Mouse (Mus musculus): ENCODE results near the gene H2-DMa. TPM values are rescaled to one million over a fixed set of nuclear protein-coding genes. Genes with fewer than 3 reads are reported as not detected.

Gene H2-DMa
- polyA plus RNA-seq, 1 experiment from 2014 or later, result 14.4 TPM

DNA sequence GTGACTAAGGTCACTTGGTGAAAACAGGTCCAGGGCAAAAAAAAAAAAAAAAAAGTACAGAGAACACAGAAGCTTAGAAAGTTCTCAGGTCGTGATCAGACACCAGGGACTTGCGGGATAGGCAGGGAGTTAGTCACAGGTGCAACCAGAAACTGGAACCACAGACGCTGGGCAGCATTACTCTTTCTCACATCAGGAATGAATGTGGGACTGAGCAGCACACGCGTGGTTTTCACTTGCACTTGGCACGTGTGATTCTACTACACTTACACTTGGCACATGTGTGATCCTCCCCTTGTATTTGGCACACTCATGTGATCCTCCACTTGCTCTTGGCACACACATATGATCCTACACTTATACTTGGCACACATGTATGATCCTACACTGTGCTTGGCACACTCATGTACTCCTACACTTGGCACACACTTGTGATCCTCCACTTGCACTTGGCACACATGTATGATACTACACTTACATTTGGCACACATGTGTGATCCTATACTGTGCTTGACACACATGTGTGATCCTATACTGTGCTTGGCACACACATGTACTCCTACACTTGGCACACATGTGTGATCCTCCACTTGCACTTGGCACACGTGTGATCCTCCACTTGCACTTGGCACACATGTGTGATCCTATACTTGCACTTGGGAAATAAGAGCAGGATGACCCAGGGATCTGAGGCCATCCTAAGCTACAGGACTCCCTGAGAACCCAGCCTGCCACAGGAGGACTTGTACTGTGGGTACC, 12.1 kb upstream of the H2-DMa start:
- Histone ChIP-seq H3K27me3 (no peaks in the 10 kb centered on the region), H3K4me2 (no peak overlapping the region), H3K9ac (no peak overlapping the region), H3K36me3 (peaks cover 34% of the 10 kb centered on the region), H3K4me1 (replicated peaks) (peaks cover 7% of the 10 kb centered on the region), H3K9me3 (no peaks in the 10 kb centered on the region), H3K4me3 (no peak overlapping the region), H3K27ac (no peak overlapping the region)
- 88% methylated on average over 7 of the region's 7 CpGs for WGBS
- ATAC-seq (ENCODE audit: low FRiP score), result no peak

DNA sequence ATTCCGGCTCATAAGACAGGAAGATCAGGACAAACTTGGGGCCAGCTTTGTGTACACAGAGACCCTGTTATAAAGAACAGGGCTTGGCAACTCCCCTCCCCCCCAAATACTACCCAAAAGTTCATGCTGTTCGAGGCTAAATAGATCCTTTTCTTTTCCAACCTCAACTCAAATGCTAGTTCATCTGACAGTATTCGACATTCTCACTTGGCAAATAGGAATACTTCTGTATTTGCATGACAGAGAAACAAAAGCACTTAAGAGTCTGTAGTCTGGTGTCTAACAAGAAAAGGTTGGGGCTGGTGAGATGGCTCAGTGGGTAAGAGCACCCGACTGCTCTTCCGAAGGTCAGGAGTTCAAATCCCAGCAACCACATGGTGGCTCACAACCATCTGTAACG, 10.9 kb upstream of the H2-DMa start:
- Histone ChIP-seq H3K36me3 (peaks cover 46% of the 10 kb centered on the region), H3K4me1 (replicated peaks) (peaks cover 7% of the 10 kb centered on the region), H3K27ac (no peak overlapping the region), H3K9me3 (no peaks in the 10 kb centered on the region), H3K27me3 (no peaks in the 10 kb centered on the region), H3K4me3 (no peak overlapping the region), H3K9ac (no peak overlapping the region), H3K4me2 (no peak overlapping the region)
- ATAC-seq (ENCODE audit: low FRiP score), result no peak
- WGBS, result 72% methylated on average over 6 of the region's 6 CpGs

DNA sequence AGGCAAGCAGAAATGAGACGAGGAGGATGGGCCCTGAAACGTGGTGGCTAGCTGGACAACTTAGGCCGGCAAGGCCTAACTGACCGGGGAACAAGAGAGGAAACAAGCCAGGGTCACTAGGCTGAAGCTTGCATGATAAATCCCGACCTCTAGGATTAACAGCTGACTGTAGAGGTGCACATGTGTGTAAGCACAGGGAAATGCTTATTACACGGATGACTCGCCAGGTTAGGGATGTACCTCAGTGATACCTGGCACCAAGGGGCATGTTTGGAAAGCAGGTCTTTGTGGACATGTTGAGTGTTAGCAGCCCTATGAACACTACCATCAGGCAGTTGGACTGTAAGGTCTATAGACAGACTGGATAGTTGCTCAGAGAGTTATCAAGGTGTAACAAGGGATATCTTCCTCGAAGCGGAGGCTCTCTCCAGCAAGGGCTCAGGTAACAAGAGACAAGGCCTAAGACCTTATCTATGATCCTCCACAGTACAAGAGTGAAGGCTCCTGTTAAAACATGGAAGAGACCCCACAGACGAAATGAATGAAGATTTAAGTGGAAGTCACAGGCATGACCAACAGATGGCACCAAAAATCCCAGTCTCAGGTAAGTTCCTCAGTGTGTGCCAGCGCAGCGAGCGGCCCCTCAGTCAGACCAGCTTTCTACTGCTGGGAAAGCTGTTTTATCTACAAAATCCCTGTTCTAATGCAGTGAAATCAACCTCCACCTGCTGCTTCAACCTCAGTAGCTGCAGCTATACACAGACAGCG, 10.1 kb upstream of the H2-DMa start:
- no peak for ATAC-seq (ENCODE audit: low FRiP score)
- no peaks in the 10 kb centered on the region for H3K9me3 ChIP-seq
- peaks cover 7% of the 10 kb centered on the region for H3K4me1 ChIP-seq (replicated peaks)
- H3K4me3 ChIP-seq, result no peak overlapping the region
- no peaks in the 10 kb centered on the region for H3K27me3 ChIP-seq
- H3K9ac ChIP-seq, result no peak overlapping the region
- H3K27ac ChIP-seq, result peak overlapping the region; percentile 48; the same call in 1 of the 2 replicates
- peaks cover 53% of the 10 kb centered on the region for H3K36me3 ChIP-seq
- WGBS, result 81% methylated on average over 14 of the region's 14 CpGs
- H3K4me2 ChIP-seq, result no peak overlapping the region

DNA sequence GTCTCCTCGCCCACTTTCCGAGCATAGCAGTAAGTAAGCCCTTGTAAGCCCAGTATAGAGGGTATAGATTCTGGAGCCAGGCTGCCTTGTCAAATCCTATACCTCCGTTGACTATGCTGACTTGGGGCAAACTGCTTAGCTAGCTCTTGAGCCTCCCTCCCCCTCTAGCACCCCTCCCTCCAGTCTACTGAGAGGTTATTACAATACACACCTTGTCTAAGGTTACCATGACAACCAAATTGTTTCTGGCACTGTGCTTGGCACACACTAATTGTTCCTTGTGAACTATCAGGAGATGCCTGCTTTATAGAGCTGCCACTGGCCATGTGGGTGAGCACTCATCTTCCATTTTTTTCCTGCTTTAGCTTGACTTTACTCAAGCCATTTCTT, 9.5 kb upstream of the H2-DMa start:
- 73% methylated on average over 3 of the region's 3 CpGs for WGBS
- Histone ChIP-seq H3K4me1 (replicated peaks) (peaks cover 8% of the 10 kb centered on the region), H3K4me3 (no peak overlapping the region), H3K27me3 (no peaks in the 10 kb centered on the region), H3K4me2 (no peak overlapping the region), H3K27ac (peak overlapping the region; percentile 48; the same call in 1 of the 2 replicates), H3K9ac (no peak overlapping the region), H3K9me3 (no peaks in the 10 kb centered on the region), H3K36me3 (peaks cover 59% of the 10 kb centered on the region)
- no peak for ATAC-seq (ENCODE audit: low FRiP score)

DNA sequence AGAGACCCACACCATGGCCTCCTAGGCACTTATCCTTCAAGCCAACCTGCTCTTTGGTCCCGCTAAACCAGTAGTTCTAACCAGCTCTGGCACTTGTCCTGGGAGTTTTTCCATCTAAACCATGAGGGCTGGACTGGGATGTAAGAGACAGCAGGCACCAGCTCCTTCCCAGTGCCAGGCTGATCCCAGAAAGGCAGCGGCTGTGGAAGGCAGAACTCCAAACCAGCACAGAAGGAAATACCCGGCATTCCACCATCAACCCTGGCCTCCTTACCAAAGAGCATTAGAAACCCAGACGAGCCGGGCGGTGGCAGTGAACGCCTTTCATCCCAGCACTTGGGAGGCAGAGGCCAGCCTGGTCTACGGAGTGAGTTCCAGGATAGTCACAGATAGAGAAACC, 9.0 kb upstream of the H2-DMa start:
- Histone ChIP-seq H3K27ac (peak overlapping the region; percentile 48; the same call in 1 of the 2 replicates), H3K9ac (no peak overlapping the region), H3K4me2 (no peak overlapping the region), H3K9me3 (no peaks in the 10 kb centered on the region), H3K27me3 (no peaks in the 10 kb centered on the region), H3K4me1 (replicated peaks) (peaks cover 13% of the 10 kb centered on the region), H3K4me3 (no peak overlapping the region), H3K36me3 (peaks cover 64% of the 10 kb centered on the region)
- 73% methylated on average over 8 of the region's 8 CpGs for WGBS
- no peak for ATAC-seq (ENCODE audit: low FRiP score)

DNA sequence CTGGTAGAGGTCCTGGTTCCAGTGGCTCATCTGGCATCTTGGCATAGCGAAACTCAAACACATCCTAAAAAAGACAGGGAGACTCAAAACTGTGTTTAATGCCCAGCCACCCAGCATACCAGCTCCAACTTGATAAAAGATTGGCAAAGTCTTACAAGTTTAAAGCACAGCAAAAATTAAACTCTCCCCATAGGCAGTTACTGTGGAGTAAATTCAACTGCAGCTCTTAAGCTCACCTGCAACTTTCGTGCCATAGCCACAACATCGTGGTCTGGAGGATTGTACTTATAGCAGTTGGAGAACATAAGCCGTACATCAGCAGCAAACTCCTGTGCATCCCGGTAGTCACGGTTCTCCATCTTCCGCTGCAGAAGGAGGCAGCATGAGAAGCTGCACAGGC, 5.2 kb upstream of the H2-DMa start:
- H3K9me3 ChIP-seq, result no peaks in the 10 kb centered on the region
- H3K4me3 ChIP-seq, result no peak overlapping the region
- ATAC-seq (ENCODE audit: low FRiP score), result no peak
- no peaks in the 10 kb centered on the region for H3K27me3 ChIP-seq
- H3K36me3 ChIP-seq, result peaks cover 91% of the 10 kb centered on the region
- no peak overlapping the region for H3K4me2 ChIP-seq
- H3K9ac ChIP-seq, result no peak overlapping the region
- H3K27ac ChIP-seq, result no peak overlapping the region
- WGBS, result 93% methylated on average over 7 of the region's 7 CpGs
- peaks cover 38% of the 10 kb centered on the region for H3K4me1 ChIP-seq (replicated peaks)

DNA sequence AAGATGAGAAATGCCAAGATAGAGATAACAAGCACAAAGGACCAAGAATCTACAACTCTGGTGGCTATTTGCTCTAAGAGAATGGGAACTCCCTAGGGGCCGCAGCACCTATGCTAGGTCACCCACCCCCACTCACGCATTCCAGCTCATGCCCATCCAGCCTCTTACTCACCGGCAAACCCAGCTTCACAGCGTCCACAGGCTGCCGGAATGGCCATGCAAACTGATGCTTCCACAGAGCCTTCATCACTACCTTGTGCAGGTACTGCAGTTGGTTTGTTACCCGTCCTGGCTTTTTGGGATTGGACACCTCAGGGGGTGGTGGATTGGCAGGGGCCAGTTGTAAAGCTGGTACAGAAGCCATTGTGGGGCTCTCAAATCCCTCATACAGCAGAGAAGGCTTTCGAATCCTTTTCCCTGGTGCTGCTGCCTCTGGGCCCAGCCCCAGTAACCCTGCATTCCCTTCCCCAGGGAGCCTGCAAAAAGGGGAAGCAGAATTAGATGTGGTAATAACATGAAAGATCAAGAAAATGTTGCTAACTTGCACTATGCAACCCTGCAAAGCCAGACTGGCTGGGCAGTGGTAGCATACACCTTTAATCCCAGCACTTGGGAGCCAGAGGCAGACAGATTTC, 2.5 kb upstream of the H2-DMa start:
- Histone ChIP-seq H3K27ac (0 out of 2 replicates have a peak overlapping the region, but pooled peaks have one; percentile 3), H3K9me3 (no peaks in the 10 kb centered on the region), H3K4me2 (peak overlapping the region; percentile 93), H3K36me3 (peaks cover 64% of the 10 kb centered on the region), H3K4me1 (replicated peaks) (peaks cover 31% of the 10 kb centered on the region), H3K27me3 (no peaks in the 10 kb centered on the region), H3K9ac (peak overlapping the region; percentile 97), H3K4me3 (peak overlapping the region; percentile 95)
- 39% methylated on average over 7 of the region's 7 CpGs for WGBS
- no peak for ATAC-seq (ENCODE audit: low FRiP score)

DNA sequence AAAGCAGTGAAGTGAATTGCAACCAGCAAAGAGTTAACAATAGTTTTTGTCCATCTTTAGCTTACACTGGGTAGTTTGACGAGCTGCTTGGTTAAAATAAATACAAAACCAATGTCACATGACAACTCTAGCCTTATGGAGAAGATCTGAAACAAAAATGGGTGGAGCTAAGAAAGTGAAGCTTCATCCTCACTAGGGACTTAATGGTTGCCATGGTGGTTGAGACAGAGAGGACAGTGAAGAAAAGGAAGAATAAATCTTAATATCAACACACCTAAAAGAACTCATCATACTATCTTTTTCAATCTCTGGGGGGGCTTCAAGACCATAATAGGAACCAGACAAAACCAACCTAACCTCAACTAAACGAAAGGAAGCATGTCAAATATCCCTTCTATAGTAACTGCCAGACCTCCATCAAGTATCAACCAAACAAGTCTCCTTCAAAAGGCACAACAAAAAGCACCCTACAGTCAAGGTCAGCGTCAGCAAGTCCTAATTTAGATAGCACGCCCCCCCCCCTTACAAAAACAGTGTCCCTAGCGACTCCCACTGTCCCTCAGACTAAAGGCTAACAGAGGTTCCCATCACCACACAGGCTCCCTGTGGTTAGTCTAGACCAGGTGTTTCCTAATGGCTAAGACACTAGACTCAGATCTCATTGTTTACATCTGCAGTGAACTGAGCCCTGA, 1.8 kb upstream of the H2-DMa start:
- 1% methylated on average over 5 of the region's 5 CpGs for WGBS
- Histone ChIP-seq H3K36me3 (peaks cover 57% of the 10 kb centered on the region), H3K4me3 (peak overlapping the region; percentile 95), H3K27me3 (no peaks in the 10 kb centered on the region), H3K4me1 (replicated peaks) (peaks cover 31% of the 10 kb centered on the region), H3K4me2 (peak overlapping the region; percentile 93), H3K9ac (peak overlapping the region; percentile 97), H3K27ac (peak overlapping the region; percentile 100; the same call in 1 of the 2 replicates), H3K9me3 (no peaks in the 10 kb centered on the region)
- ATAC-seq (ENCODE audit: low FRiP score), result no peak

DNA sequence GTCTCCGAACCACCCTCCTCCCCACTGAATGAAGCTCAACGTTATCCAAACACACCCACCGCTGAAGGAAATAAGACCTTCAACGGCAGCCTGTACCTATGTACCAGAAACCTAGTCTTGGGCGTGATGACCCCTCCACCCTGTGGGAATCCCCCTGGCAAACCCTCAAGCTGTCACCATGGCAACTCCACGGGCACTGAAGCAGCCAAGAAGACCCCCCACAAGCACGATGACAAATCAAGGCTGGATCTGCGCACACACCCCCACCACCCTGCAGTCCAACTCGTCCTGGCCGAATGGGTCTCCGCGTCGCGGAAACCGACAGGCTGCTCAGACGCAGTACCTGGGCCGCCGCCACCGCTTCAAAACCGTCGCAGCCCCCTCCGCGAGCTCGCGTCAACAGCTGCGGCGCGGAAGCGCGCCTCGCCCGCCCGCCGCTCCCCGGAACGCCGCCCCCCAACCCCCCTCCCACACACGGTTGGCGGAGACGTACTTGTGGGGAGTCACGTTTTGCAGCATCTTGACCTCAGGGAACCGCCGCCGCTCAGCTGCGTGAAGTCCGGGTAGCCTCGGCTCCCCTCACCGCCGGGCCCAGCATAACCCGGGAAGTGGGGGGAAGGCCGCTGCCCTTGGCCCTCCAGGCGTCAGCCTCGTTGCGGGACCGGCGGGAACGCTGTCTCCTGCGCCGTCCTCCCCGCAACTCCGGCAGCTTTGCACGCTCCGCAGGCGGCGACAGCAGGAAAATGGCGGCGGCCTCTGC, 1.0 kb upstream of the H2-DMa start:
- no peak for ATAC-seq (ENCODE audit: low FRiP score)
- peaks cover 33% of the 10 kb centered on the region for H3K4me1 ChIP-seq (replicated peaks)
- H3K4me3 ChIP-seq, result peak overlapping the region; percentile 95
- under 1% methylated on average over 67 of the region's 67 CpGs for WGBS
- peak overlapping the region; percentile 100 for H3K27ac ChIP-seq
- H3K9me3 ChIP-seq, result no peaks in the 10 kb centered on the region
- H3K4me2 ChIP-seq, result peak overlapping the region; percentile 93
- H3K27me3 ChIP-seq, result no peaks in the 10 kb centered on the region
- H3K9ac ChIP-seq, result peak overlapping the region; percentile 97
- peaks cover 49% of the 10 kb centered on the region for H3K36me3 ChIP-seq

DNA sequence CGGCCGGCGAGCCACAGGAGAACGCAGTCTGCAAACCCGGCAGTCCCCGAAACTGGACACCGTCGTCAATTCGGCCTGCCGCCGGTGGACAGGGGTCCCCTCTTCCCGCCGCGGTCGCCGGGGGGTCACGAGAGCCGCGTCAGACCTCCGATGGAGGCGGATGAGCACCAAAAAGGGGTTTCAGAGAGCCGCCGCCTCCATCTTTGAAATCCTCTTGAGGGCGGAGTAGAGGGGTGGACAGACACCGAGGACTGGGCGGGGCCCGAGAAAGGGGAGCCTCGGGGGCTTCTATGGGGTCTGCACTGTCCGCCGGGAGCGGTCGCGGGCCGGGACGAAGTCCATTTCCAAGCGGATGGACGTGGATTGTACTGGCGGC, 480 bp upstream of the H2-DMa start:
- no peak for ATAC-seq (ENCODE audit: low FRiP score)
- Histone ChIP-seq H3K4me3 (peak overlapping the region; percentile 95), H3K27me3 (no peaks in the 10 kb centered on the region), H3K36me3 (peaks cover 44% of the 10 kb centered on the region), H3K4me1 (replicated peaks) (peaks cover 39% of the 10 kb centered on the region), H3K27ac (peak overlapping the region; percentile 100), H3K9ac (peak overlapping the region; percentile 97), H3K4me2 (peak overlapping the region; percentile 93), H3K9me3 (no peaks in the 10 kb centered on the region)
- WGBS, result 0% methylated on average over 38 of the region's 38 CpGs

DNA sequence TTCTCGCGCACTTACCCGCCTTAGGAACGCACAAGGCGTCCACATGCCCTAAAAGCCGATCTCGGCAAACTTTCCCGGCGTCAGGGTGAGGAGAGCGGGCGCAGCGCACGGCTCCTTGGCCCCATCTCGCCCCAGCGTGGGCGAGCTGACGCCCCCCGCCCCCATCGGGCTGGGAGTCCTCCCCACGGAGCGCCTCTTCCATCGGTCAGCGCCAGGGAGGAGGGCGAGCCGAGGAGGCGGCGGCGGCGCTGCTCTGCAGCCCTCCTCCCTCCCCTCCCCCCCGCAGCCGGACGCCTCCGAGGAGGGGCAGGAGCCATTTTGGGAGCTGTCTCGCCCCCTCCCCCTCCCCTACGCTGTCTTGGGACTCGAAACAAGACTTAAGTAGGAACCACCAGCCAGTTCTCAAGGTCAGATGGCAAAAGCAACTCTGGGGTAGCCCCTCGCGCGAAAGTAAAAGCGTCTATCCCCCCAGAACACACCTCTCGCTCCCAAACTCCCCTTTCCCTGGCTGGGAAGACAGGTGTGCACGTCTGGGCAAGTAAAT, 911 bp downstream of the H2-DMa start:
- H3K4me3 ChIP-seq, result peak overlapping the region; percentile 95
- WGBS, result 0% methylated on average over 32 of the region's 42 CpGs
- H3K27ac ChIP-seq, result peak overlapping the region; percentile 100
- peak overlapping the region; percentile 93 for H3K4me2 ChIP-seq
- H3K27me3 ChIP-seq, result no peaks in the 10 kb centered on the region
- peak overlapping the region; percentile 98 for H3K9ac ChIP-seq
- no peaks in the 10 kb centered on the region for H3K9me3 ChIP-seq
- peaks cover 44% of the 10 kb centered on the region for H3K4me1 ChIP-seq (replicated peaks)
- ATAC-seq (ENCODE audit: low FRiP score), result 0 out of 2 replicates have a peak, but pooled peaks have one; percentile 0
- H3K36me3 ChIP-seq, result peaks cover 30% of the 10 kb centered on the region

Data from hindbrain, embryonic 13.5 days (tissue).